Mouse (Mus musculus) liver, adult 2 months (tissue): Measurements from ENCODE around the gene Fgfr2.

Source experiments
- CTCF ChIP-seq: fragments of 200-500 bp; IDR thresholded peaks from 2 replicates; pipeline ENCODE4 v1.5.1; 2011; ENCODE audit warnings: low read depth, low read length, control low read depth
- POLR2A ChIP-seq: fragments of 200-500 bp; IDR thresholded peaks from 2 replicates; pipeline ENCODE4 v1.6.1; 2011; ENCODE audit warnings: low read length, control low read depth; ENCODE audit not compliant: insufficient read depth; ENCODE audit errors: extremely low read depth

DNA sequence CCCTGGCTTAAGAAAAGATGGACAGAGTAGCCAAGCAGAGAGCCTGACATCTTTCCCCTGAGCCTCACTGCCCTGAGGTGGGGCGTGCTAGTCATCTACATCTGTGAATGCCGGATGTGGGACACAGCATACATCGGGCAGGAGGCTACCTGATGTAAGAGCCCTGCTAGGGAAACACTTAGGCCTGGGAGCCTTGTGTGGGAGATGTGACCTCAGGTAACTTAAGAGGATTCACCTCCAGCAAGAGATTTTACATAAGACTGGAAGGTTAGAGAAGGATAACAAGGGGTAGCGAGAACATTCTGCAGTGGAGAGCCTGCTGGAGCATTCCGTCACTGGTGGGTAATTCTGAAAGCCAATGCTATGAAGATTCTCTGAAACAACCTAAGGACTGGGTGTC lies 876.1 kb downstream of the Fgfr2 start:
- TF ChIP-seq POLR2A (no peak), CTCF (no peak)
